Mouse (Mus musculus) G1E (cell line): ENCODE measurements around the gene Dao.

Experiments used
- CTCF ChIP-seq: IDR thresholded peaks from 2 replicates; pipeline ENCODE4 v1.5.1; 2012; ENCODE audit warnings: low read depth, low read length, inconsistent platforms, mixed read lengths
- GATA1 ChIP-seq: IDR thresholded peaks from 2 replicates; pipeline ENCODE4 v1.6.1; 2012; ENCODE audit warnings: borderline replicate concordance, low read length, inconsistent platforms, mixed read lengths

DNA sequence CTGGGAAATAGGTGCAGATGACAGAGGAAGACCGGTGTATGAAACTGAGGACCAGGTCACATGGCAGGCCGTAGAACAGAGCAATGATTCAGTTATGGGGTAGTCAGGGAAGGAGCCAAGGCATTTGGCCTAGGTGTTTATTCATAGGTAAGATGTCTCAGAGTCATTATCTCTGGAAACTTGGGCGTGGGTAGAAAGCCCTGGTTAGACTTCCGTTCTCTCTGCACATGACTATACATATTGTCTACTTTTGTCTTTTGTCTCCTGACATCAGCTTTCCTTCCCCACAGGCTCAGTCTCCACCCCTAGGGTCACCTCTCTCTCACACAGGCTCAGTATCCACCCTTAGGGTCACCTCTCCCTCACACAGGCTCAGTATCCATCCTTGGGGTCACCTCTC lies 40.3 kb downstream of the Dao start:
- TF ChIP-seq CTCF = no peak
- TF ChIP-seq GATA1 = no peak
